Mouse (Mus musculus) cerebellum, adult 8-10 months (tissue): ENCODE measurements around the gene Fmnl1.

Source experiments
- DNase-seq: peaks from one replicate; pipeline ENCODE4 v3.0.0; 2022

The Fmnl1 gene

DNA sequence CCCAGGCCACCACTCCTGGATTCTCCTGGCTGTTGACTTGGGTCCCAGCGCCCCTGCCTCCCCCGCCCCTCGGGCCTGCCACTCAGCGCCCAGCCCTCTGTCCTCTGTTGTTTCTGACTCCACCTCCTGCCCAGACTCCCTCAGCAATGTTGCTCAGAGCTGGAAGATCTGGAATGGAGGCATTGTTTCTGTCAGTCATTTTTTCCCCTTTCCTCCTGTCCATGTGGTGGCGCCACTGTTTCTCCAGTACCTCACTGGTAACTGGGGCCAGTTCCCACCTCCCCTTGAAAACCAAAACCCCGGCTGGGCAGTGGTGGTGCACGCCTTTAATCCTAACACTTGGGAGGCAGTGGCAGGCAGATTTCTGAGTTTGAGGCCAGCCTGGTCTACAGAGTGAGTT, 9.5 kb upstream of the Fmnl1 start:
- DNase-seq, result no peak

GRCm38 (mm10) chr11:103162132-103162531, 8.8 kb upstream of the Fmnl1 start:
- DNase-seq, result no peak

- DNase-seq, result no peak
Observed at GRCm38 (mm10) chr11:103164391-103164790, 6.5 kb upstream of the Fmnl1 start.

- DNase-seq, result peak; percentile 81
Observed at GRCm38 (mm10) chr11:103168690-103169390, 2.1 kb upstream of the Fmnl1 start.

GRCm38 (mm10) chr11:103169664-103170063, 1.2 kb upstream of the Fmnl1 start:
- no peak for DNase-seq

DNA sequence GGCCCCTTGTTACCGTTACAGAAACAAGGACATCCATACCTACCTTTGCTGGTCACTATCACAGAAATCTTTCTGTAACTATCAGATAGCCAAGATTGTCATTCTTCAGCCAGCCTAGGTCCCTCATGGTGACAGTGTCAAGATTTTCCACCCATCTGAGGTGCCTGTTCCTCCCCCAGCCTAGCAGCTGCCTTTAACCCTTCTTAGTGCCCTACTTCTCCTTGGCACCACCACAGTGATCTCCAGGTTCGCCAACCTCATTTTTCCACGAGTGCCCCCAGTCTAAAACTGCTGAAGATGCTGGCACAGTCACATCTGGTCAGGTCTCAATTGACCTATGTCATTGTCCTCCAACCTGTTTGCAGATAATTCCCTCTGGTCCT, 805 bp upstream of the Fmnl1 start:
- no peak for DNase-seq

GRCm38 (mm10) chr11:103171286-103171620, 346 bp downstream of the Fmnl1 start:
- DNase-seq, result no peak

GRCm38 (mm10) chr11:103171703-103172391, 940 bp downstream of the Fmnl1 start:
- DNase-seq, result no peak

DNA sequence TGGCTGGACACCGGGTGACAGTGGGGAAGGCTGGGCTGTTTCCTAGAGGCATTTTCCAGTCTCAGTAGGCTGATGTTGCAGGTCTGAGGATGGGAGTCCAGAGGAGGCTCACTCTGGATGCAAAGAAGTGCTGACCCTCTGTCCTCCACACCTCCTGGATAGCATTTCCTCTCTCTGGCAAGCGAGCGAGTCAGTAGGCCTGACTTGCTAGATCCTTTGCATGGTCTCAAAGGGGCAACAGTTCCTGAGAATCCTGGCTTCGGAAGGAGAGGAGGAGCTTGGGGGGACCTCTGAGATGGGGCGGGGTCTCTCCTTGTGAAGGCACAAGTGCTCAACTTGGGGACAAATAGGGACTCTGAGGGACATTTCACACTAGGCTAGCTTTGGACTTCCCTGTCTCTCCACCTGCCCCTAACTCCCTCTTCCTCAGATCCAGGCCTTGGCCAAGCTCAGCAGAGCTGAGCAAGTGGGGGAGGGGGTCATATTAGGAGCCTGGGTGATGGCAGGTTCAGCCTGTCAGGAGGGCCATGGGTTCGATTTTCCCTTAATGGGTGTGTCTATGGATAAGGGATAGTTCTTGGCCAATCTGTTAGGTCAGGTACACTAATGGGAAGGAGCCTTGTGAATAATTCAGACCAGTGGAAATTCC, 1.6 kb downstream of the Fmnl1 start:
- no peak for DNase-seq

GRCm38 (mm10) chr11:103173041-103173770, 2.3 kb downstream of the Fmnl1 start:
- no peak for DNase-seq

DNA sequence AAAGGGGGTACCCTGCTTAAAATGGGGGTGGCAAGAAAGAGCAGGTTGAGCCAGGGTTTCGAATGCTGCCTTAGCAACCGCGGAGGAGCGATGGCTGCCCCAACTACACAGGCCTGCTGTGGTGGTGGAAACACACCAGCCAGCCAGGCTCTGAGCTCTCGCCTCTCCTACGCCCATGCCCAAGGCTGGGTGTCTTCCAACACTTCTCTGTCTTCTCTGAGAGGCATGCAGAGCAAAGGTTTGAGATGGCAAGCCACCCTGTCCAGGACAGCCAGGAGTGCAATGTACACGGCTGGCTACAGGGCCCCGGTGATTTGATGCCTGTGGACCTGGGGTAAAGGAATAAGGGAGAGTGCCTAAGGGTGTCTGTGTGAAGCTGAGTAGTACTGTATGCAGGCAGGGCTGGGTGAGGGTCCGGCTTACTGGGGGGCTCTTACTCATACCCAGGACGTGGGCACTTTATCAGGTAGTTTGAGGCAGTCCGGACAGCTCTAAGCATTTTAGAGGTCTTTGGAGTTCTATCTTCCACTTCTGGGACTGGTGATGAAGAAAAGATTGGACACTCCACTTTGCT, 3.0 kb downstream of the Fmnl1 start:
- DNase-seq, result no peak

DNA sequence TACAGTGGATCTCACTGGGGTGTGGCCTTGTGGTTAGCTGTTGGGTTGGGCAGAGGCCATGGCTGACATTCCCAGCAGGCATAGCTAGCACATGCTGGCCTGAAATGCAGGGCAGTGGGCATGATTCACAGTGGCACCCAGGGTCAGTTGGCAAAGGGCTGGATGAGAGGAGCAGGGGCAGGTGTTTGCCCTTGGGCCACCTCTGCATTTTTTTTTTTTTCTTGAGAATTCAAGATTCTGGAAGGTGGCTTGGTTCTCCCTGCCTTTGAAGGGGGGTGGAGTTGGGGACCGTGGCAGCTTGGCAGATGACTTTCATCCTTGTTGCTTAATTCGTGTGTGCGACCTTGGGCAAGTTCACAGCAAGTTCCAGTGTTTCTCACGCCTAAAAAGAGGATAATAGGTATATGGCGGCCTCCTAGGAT, 3.5 kb downstream of the Fmnl1 start:
- no peak for DNase-seq

DNA sequence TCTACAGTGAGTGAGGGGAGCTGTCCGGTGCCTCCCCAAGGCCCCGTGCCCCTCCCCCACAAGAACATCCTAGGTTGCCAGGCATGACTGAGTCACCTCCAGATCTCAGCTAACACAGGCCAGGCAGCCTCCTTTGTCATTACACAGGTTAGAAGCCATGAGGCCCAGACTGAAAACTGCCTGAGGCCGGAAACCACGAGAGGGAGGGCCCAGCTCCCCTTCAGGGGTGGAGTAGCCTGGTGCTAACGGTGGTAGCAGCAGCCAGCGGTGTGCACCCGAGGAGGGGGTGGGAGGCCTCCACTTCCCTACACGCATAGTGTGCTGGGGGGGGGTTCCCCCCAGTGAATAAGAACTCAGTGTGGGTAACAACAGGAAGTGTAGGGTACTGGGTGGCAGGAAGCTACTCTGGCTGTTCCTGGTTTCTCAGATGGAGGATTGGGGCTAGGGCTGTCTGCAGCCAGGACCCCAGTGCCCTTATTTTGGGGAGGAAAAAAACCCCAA, 4.0 kb downstream of the Fmnl1 start:
- DNase-seq, result no peak

DNA sequence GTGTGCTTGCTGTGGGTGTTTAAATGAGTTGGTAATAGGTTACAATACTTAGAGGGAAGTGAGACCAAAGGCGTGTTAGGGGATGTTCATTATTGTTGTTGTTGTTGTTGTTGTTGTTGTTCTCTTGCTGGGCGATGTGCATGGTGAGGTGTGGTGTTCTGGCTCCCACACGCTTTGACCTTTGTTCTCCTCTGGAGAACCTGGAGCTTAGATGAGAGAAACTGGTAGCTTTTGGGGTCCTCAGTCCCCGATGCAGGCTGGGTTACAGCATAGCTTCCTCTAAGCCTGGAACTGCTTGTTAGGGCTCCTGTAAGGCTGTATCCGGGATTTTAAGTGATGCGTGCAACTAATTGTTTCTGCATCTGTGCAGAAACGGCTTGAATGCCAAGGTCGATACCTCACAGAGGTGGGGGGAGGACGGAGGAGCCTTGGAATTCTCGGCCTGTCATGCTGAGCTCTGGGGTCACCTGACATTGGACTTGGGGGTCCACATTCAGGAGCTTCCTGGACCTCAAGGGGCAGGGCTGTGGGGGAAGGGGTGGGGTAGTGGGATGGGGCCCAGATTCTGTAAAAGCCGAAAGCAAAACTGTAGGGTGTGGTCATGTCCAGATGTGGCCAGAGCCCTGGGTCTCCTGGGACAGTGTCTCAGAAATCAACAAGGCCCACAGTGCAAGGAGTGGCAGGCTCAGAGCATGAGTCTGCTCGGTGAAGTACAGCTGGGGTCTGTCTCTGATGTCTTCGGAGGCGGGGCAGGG, 5.0 kb downstream of the Fmnl1 start:
- no peak for DNase-seq

- no peak for DNase-seq
Observed at GRCm38 (mm10) chr11:103176510-103176909, 5.6 kb downstream of the Fmnl1 start.

GRCm38 (mm10) chr11:103177216-103177615, 6.3 kb downstream of the Fmnl1 start:
- DNase-seq, result no peak

DNA sequence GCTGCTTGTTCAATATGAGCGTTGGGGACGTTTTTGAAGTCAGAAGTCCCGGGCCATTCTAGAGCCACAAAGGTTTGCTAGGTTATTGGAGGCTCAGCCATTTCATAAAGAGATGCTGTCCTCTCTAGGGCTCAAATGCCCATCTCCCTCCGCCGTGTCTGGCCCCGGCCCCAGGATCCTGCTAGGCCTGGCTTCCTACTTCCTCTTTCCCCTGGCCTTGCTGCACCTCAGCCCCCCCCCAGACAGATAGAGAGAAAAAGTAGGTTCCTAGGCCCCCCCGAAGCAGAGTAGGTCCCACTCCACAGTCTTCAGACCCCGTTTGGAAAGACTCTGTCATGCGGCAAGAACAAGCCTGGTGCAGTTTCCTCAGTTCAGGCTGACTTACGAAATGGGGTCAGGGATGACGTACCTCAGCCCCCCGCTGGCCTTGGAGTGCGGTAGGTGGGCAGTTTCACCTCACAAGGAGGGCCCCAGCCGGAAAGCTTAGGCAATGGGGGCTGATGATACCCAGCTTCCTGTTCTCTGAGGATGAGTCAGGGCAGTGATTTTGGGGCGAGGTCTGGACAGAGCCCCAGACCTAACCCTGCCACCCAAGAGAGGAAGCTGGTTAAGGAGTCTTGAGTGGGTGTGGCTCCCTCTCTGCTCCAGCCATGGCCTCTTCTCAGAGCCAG, 7.0 kb downstream of the Fmnl1 start:
- no peak for DNase-seq

DNA sequence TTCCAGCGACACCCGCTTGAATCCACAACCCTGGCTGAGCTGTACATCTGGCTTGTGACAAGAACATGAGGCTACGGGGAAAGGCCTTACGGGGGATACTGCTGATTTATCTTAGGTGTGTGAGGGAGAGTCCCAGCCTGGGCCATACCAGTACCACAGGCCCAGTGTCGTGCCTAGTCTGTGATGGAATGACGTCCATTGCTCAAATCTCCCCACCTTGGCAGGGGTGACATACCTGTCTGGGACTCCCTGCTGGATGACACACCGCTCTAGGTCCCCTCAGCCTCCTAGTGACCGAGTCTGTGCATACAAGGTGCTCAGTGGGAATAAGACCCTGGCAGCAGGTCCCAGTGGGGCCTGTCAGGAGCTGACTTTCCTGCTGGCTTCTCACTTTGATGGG, 7.8 kb downstream of the Fmnl1 start:
- no peak for DNase-seq

- DNase-seq, result no peak
Observed at GRCm38 (mm10) chr11:103180426-103180825, 9.5 kb downstream of the Fmnl1 start.

- DNase-seq, result no peak
Observed at GRCm38 (mm10) chr11:103181349-103181748, 10.4 kb downstream of the Fmnl1 start.

GRCm38 (mm10) chr11:103181911-103182310, 11.0 kb downstream of the Fmnl1 start:
- DNase-seq, result no peak

- no peak for DNase-seq
Observed at GRCm38 (mm10) chr11:103184891-103185290, 14.0 kb downstream of the Fmnl1 start.
